Mouse (Mus musculus): Measurements from ENCODE around the gene Nfic. TPM values are rescaled to one million over a fixed set of nuclear protein-coding genes. Genes with fewer than 3 reads are reported as not detected.

Nfic gene
- polyA plus RNA-seq, 2 experiments: 38.1 to 98.9 TPM

DNA sequence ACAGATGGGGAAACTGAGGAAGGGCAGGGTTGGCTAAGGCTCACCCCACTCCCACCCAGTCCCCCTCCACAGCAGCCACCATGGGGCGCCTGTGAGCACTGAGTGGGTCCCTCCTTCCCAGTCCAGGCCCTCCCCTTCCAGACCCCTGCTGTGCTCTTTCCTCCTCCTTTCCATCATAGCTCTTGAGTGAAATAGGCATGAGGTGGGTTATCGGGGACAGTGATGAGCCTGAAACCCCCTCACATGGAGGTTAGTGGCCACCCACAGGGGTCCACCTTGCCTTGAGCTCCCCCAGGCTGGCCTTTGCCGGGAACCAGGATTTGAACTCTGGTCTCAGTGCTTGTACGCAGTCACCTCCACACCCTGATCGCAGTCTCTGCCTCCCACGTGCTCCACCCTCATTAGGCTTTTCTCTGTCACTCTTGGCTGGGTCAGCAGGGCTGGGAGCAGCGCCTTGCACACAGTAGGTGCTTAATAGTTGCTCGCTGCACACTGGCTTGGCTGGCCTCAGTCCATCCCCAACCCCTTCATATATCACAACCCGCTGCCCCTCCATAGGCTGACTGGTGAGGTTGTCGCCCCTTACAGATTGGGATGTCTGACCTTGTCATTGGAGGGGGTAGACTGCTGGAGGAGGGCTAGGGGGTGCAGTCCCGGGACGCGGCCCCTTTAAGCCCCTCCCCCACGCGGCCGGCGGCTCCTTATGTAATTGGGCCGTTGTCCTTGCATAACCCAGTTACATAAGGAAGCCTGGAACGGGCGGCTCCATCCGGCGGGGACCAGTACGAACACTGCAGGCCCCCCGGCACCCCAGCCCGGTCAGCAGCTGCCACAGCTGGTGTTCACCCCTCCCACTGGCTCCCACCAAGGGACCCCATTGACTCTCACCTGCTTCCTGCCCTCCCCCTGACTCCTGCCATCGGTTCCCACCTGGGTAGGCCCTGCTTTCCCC is 41.8 kb downstream of the Nfic start:
- Histone ChIP-seq H3K27ac (replicated peaks; ENCODE audit: low read depth, low read length) (0 out of 2 replicates have a peak overlapping the region, but pooled peaks have one; percentile 10), H3K36me3 (ENCODE audit: control insufficient read depth, insufficient read depth, low read length) (peaks cover 37% of the 10 kb centered on the region), H3K4me2 (replicated peaks; ENCODE audit: low read depth, low read length, severe bottlenecking) (peak overlapping the region; percentile 28), H3K9me3 (ENCODE audit: control insufficient read depth, low read length) (no peaks in the 10 kb centered on the region), H3K9ac (ENCODE audit: low read depth, low read length, severe bottlenecking) (no peak overlapping the region; the same call in 1 of the 2 replicates), H3K4me3 (replicated peaks; ENCODE audit: low read length) (0 out of 2 replicates have a peak overlapping the region, but pooled peaks have one; percentile 8), H3K27me3 (ENCODE audit: control insufficient read depth, insufficient read depth, low read length) (no peaks in the 10 kb centered on the region), H3K4me1 (ENCODE audit: control insufficient read depth, insufficient read depth, low read length) (peaks cover 73% of the 10 kb centered on the region)
- peak; percentile 59 for DNase-seq (ENCODE audit: low spot score)
- 30% methylated on average over 23 of the region's 26 CpGs for WGBS
- no peak for TF ChIP-seq POLR2A (IDR thresholded peaks at IDR 0.05; ENCODE audit: borderline replicate concordance, extremely low read depth, insufficient read depth, insufficient read length)
- 0 out of 2 replicates have a peak, but pooled peaks have one; percentile 3 for ATAC-seq (ENCODE audit: low FRiP score, low read depth)

- Histone ChIP-seq H3K4me1 (ENCODE audit: control insufficient read depth, insufficient read depth, low read length) (peaks cover 77% of the 10 kb centered on the region), H3K9ac (ENCODE audit: low read depth, low read length, severe bottlenecking) (no peak overlapping the region), H3K4me2 (replicated peaks; ENCODE audit: low read depth, low read length, severe bottlenecking) (no peak overlapping the region), H3K4me3 (replicated peaks; ENCODE audit: low read length) (no peak overlapping the region), H3K27ac (replicated peaks; ENCODE audit: low read depth, low read length) (peak overlapping the region; percentile 63; the same call in 1 of the 2 replicates), H3K27me3 (ENCODE audit: control insufficient read depth, insufficient read depth, low read length) (no peaks in the 10 kb centered on the region), H3K9me3 (ENCODE audit: control insufficient read depth, low read length) (no peaks in the 10 kb centered on the region), H3K36me3 (ENCODE audit: control insufficient read depth, insufficient read depth, low read length) (peaks cover 44% of the 10 kb centered on the region)
- DNase-seq (ENCODE audit: low spot score) (no peak), ATAC-seq (ENCODE audit: low FRiP score, low read depth) (no peak)
- TF ChIP-seq POLR2A (IDR thresholded peaks at IDR 0.05; ENCODE audit: borderline replicate concordance, extremely low read depth, insufficient read depth, insufficient read length): no peak
- whole genome bisulfite sequencing: 77% methylated on average over 16 of the region's 16 CpGs
Measured at GRCm38 (mm10) chr10:81412586-81413309, 42.7 kb downstream of the Nfic start.

GRCm38 (mm10) chr10:81411471-81412400 is 43.7 kb downstream of the Nfic start:
- Histone ChIP-seq H3K9ac (ENCODE audit: low read depth, low read length, severe bottlenecking) (no peak overlapping the region), H3K9me3 (ENCODE audit: control insufficient read depth, low read length) (no peaks in the 10 kb centered on the region), H3K27me3 (ENCODE audit: control insufficient read depth, insufficient read depth, low read length) (no peaks in the 10 kb centered on the region), H3K4me2 (replicated peaks; ENCODE audit: low read depth, low read length, severe bottlenecking) (no peak overlapping the region; the same call in 1 of the 2 replicates), H3K4me3 (replicated peaks; ENCODE audit: low read length) (no peak overlapping the region), H3K4me1 (ENCODE audit: control insufficient read depth, insufficient read depth, low read length) (peaks cover 77% of the 10 kb centered on the region), H3K27ac (replicated peaks; ENCODE audit: low read depth, low read length) (peak overlapping the region; percentile 63), H3K36me3 (ENCODE audit: control insufficient read depth, insufficient read depth, low read length) (peaks cover 51% of the 10 kb centered on the region)
- WGBS: 61% methylated on average over 17 of the region's 18 CpGs
- ATAC-seq (ENCODE audit: low FRiP score, low read depth): no peak
- DNase-seq (ENCODE audit: low spot score): peak; percentile 55
- no peak for TF ChIP-seq POLR2A (IDR thresholded peaks at IDR 0.05; ENCODE audit: borderline replicate concordance, extremely low read depth, insufficient read depth, insufficient read length)

DNA sequence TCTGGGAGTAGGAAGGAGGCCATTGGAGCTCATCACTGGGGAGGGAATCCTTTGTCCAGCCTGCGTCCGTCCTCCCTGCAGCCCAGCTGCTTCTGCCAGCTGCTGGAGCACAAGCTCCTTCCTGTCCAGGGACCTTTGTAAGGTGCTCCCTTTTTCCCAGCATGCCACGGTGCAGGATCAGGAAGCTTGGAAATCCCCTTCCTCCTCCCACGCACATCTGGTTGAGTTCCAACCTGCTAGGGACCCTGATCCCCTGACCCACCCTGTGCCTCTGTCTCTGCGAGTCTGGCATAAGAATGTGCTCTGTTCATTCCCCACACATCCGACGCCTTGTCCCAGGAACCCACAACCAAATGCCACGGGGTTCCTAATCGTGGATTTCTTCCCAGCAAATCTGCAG is 44.5 kb downstream of the Nfic start:
- no peaks in the 10 kb centered on the region for H3K9me3 ChIP-seq (ENCODE audit: control insufficient read depth, low read length)
- peaks cover 58% of the 10 kb centered on the region for H3K36me3 ChIP-seq (ENCODE audit: control insufficient read depth, insufficient read depth, low read length)
- no peak for DNase-seq (ENCODE audit: low spot score)
- no peaks in the 10 kb centered on the region for H3K27me3 ChIP-seq (ENCODE audit: control insufficient read depth, insufficient read depth, low read length)
- no peak overlapping the region for H3K4me3 ChIP-seq (replicated peaks; ENCODE audit: low read length)
- no peak overlapping the region for H3K9ac ChIP-seq (ENCODE audit: low read depth, low read length, severe bottlenecking)
- H3K4me1 ChIP-seq (ENCODE audit: control insufficient read depth, insufficient read depth, low read length): peaks cover 71% of the 10 kb centered on the region
- ATAC-seq (ENCODE audit: low FRiP score, low read depth): no peak
- TF ChIP-seq POLR2A (IDR thresholded peaks at IDR 0.05; ENCODE audit: borderline replicate concordance, extremely low read depth, insufficient read depth, insufficient read length): no peak
- H3K4me2 ChIP-seq (replicated peaks; ENCODE audit: low read depth, low read length, severe bottlenecking): peak overlapping the region; percentile 7; the same call in 1 of the 2 replicates
- 70% methylated on average over 9 of the region's 9 CpGs for WGBS
- peak overlapping the region; percentile 63 for H3K27ac ChIP-seq (replicated peaks; ENCODE audit: low read depth, low read length)
